Mouse (Mus musculus) limb, embryonic 11.5 days (tissue): ENCODE results near the gene Lgals3bp. TPM values are rescaled to one million over a fixed set of nuclear protein-coding genes. Genes with fewer than 3 reads are reported as not detected.
"Not testable (repeated sequence)": the region's sequence is repeated elsewhere in the genome, so short reads cannot be mapped to it uniquely, and the experiment has no call there.

Experiments used
- ATAC-seq: fragments of 200-750 bp; cut with Nextera tagmentation; 2 replicates; pipeline ENCODE4 v1.8.0; 2017; ENCODE audit warnings: low read depth; ENCODE audit not compliant: insufficient number of reproducible peaks, low FRiP score, low TSS enrichment
- DNase-seq: peaks from one replicate; pipeline ENCODE4 v3.0.0-alpha.2; 2015; ENCODE audit warnings: low spot score
- H3K27ac ChIP-seq: fragments of 300-500 bp; sonication (generic); replicated peaks from 2 replicates; pipeline ENCODE4 v1.5.1; 2014; ENCODE audit warnings: low read depth, mild to moderate bottlenecking, low read length
- H3K27me3 ChIP-seq: fragments of 300-500 bp; sonication (generic); 2 replicates; pipeline ENCODE4 v1.6.1; 2014; ENCODE audit warnings: mild to moderate bottlenecking, low read length, mixed read lengths; ENCODE audit not compliant: control insufficient read depth, insufficient read depth
- H3K36me3 ChIP-seq: fragments of 300-500 bp; sonication (generic); 2 replicates; pipeline ENCODE4 v1.6.1; 2014; ENCODE audit warnings: mild to moderate bottlenecking, low read length, moderate library complexity, mixed read lengths; ENCODE audit not compliant: control insufficient read depth, insufficient read depth
- H3K4me1 ChIP-seq: fragments of 300-500 bp; sonication (generic); 2 replicates; pipeline ENCODE4 v1.6.1; 2014; ENCODE audit warnings: low read length, mixed read lengths; ENCODE audit not compliant: control insufficient read depth, insufficient read depth
- H3K4me2 ChIP-seq: fragments of 300-500 bp; sonication (generic); 2 replicates; pipeline ENCODE4 v1.6.1; 2014; ENCODE audit warnings: low read depth, mild to moderate bottlenecking, moderate library complexity; ENCODE audit not compliant: severe bottlenecking
- H3K4me3 ChIP-seq: fragments of 300-500 bp; sonication (generic); 2 replicates; pipeline ENCODE4 v1.5.1; 2014; ENCODE audit warnings: low read depth, low read length
- H3K9ac ChIP-seq: fragments of 300-500 bp; sonication (generic); 2 replicates; pipeline ENCODE4 v1.6.1; 2014; ENCODE audit warnings: mild to moderate bottlenecking, low read length
- H3K9me3 ChIP-seq: fragments of 300-500 bp; sonication (generic); 2 replicates; pipeline ENCODE4 v1.6.1; 2016; ENCODE audit warnings: low read length; ENCODE audit not compliant: control insufficient read depth
- WGBS: fragments of 180-500 bp; shearing (Covaris S2); extraction: QIAGEN DNeasy Blood & Tissue Kit; methylation state at CpG from one replicate; pipeline ENCODE4 v1.1.7; 2014; 5-methylcytosine and 5-hydroxymethylcytosine counted together
- polyA plus RNA-seq: library from polyadenylated mRNA; unstranded; fragments of >200 nt; fragmentation: Nextera tagmentation; extraction: Ambion mirVana; gene quantifications from 2 replicates; pipeline ENCODE4 v1.2.1, GENCODE M21; 2014

Gene Lgals3bp
- polyA plus RNA-seq, 1 experiment from 2014 or later = 4.1 TPM

DNA sequence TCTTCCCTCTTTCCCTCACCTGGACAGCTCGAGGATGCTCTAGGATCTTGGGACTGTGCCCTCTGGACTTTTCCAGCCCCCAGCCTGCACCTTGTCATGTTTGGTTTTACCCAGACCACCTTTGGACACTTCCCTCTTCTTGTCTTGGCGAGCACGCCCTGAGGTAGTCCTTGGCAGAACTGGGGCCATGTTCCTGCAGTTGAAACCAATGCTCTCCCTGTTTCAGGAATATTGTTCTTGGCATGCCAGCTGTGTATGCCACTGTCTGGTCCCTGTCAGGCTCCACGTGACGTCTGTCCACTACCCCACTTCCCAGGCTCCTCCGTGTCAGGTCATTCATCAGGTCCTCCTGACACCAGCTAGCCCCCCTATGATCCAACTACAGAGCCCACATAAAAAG, 23.2 kb downstream of the Lgals3bp start:
- 80% methylated on average over 6 of the region's 6 CpGs for WGBS
- Histone ChIP-seq H3K4me3 (no peak overlapping the region), H3K27me3 (no peaks in the 10 kb centered on the region), H3K36me3 (no peaks in the 10 kb centered on the region), H3K9me3 (no peaks in the 10 kb centered on the region), H3K4me2 (no peak overlapping the region), H3K4me1 (peaks cover 3% of the 10 kb centered on the region; the same call in 1 of the 2 replicates), H3K27ac (no peak overlapping the region), H3K9ac (no peak overlapping the region)
- no peak for DNase-seq
- no peak for ATAC-seq

- not testable (repeated sequence) for H3K9me3 ChIP-seq, H3K27me3 ChIP-seq, H3K4me2 ChIP-seq, H3K27ac ChIP-seq, ATAC-seq, DNase-seq, H3K9ac ChIP-seq, H3K36me3 ChIP-seq, H3K4me3 ChIP-seq, H3K4me1 ChIP-seq
Measured at GRCm38 (mm10) chr11:118376323-118376722, 25.6 kb downstream of the Lgals3bp start.

GRCm38 (mm10) chr11:118375881-118376280, 26.0 kb downstream of the Lgals3bp start:
- 83% methylated on average over 5 of the region's 5 CpGs for WGBS

DNA sequence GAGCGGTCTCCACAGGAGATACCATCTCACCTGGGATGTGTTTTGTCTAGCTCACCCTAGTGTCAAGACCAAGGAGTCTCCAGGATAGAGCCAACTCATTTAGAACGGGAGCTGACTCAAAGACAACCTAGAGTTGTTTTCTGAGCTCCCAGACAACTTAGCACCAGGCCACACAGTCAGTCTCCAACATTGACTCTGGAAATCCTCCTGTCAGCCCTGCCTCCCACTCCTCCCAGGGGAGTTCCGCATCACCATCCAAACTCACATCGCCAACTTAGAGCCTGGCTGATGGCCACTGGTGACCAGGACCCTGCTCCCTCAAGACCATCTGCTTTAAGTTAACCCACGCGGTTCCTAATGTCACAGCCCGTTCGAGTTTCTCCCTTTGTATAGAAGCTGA, 26.4 kb downstream of the Lgals3bp start:
- H3K27ac ChIP-seq = no peak overlapping the region
- 75% methylated on average over 8 of the region's 8 CpGs for WGBS
- no peaks in the 10 kb centered on the region for H3K27me3 ChIP-seq
- no peak overlapping the region for H3K4me2 ChIP-seq
- H3K9ac ChIP-seq = no peak overlapping the region
- no peak overlapping the region for H3K4me3 ChIP-seq
- no peaks in the 10 kb centered on the region for H3K36me3 ChIP-seq
- ATAC-seq (no peak), DNase-seq (no peak)
- H3K9me3 ChIP-seq = no peaks in the 10 kb centered on the region
- H3K4me1 ChIP-seq = peaks cover 3% of the 10 kb centered on the region; the same call in 1 of the 2 replicates

More at GRCm38 (mm10) chr11:118375881-118376280, 26.0 kb downstream of the Lgals3bp start:
- Histone ChIP-seq H3K4me3 (no peak overlapping the region), H3K36me3 (no peaks in the 10 kb centered on the region), H3K27me3 (no peaks in the 10 kb centered on the region), H3K9ac (no peak overlapping the region), H3K4me1 (peaks cover 3% of the 10 kb centered on the region; the same call in 1 of the 2 replicates), H3K27ac (no peak overlapping the region), H3K9me3 (no peaks in the 10 kb centered on the region), H3K4me2 (no peak overlapping the region)
- ATAC-seq (no peak), DNase-seq (no peak)

DNA sequence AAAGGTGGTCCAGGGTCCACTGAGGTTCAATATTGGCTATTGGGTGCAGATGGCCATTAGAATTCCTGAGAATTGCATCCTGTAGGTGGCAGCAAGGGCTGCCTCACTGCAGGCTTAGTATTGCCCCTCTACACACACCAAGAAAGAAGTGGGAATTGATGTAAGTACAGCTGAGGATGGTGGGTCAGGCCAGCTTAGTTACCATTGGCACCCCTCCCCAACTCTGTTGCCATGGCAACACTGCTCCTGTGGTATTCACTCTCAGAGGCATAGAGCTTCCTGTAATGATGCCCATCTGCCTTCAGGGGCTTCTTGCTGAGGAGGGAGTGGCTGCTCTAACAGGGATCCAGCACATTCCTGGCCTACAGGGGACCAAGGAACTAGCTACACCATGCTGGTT, 26.9 kb downstream of the Lgals3bp start:
- Histone ChIP-seq H3K4me1 (peaks cover 3% of the 10 kb centered on the region; the same call in 1 of the 2 replicates), H3K27ac (no peak overlapping the region), H3K4me3 (no peak overlapping the region), H3K36me3 (no peaks in the 10 kb centered on the region), H3K9ac (no peak overlapping the region), H3K9me3 (no peaks in the 10 kb centered on the region), H3K4me2 (no peak overlapping the region), H3K27me3 (no peaks in the 10 kb centered on the region)
- ATAC-seq (no peak), DNase-seq (no peak)

GRCm38 (mm10) chr11:118374506-118374905, 27.4 kb downstream of the Lgals3bp start:
- no peak overlapping the region for H3K9ac ChIP-seq
- H3K4me1 ChIP-seq = peaks cover 3% of the 10 kb centered on the region; the same call in 1 of the 2 replicates
- H3K36me3 ChIP-seq = no peaks in the 10 kb centered on the region
- no peak overlapping the region for H3K27ac ChIP-seq
- DNase-seq (no peak), ATAC-seq (no peak)
- H3K4me3 ChIP-seq = no peak overlapping the region
- no peaks in the 10 kb centered on the region for H3K27me3 ChIP-seq
- no peak overlapping the region for H3K4me2 ChIP-seq
- H3K9me3 ChIP-seq = no peaks in the 10 kb centered on the region
- 70% methylated on average over 5 of the region's 5 CpGs for WGBS

GRCm38 (mm10) chr11:118372641-118373040, 29.3 kb downstream of the Lgals3bp start:
- Histone ChIP-seq H3K9me3 (no peaks in the 10 kb centered on the region), H3K4me1 (peaks cover 3% of the 10 kb centered on the region; the same call in 1 of the 2 replicates), H3K4me3 (no peak overlapping the region), H3K27me3 (no peaks in the 10 kb centered on the region), H3K36me3 (no peaks in the 10 kb centered on the region), H3K4me2 (no peak overlapping the region), H3K9ac (peak overlapping the region; percentile 44; the same call in 1 of the 2 replicates), H3K27ac (no peak overlapping the region)
- WGBS = 61% methylated on average over 7 of the region's 7 CpGs
- DNase-seq = no peak
- ATAC-seq = no peak

DNA sequence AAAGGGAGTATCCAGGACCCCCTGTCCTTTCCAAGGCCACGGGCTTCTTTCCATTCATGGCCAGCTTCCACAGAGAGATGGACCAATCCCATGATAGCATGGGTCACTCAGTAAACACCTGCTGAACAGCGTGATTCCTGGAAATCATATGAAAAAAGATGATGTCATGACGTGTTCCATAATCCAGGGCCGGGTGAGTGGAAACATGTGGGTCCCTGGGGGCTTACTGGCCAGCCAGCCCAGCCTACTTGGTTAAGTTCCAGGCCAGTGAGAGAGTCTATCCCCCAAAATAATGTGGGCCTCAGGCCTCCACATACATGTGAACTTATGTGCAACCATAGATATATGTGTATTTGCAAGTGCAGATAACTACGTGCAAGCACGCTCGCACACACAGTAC, 30.0 kb downstream of the Lgals3bp start:
- no peak for ATAC-seq
- no peaks in the 10 kb centered on the region for H3K36me3 ChIP-seq
- H3K27me3 ChIP-seq = no peaks in the 10 kb centered on the region
- H3K9me3 ChIP-seq = no peaks in the 10 kb centered on the region
- no peak for DNase-seq
- peaks cover 3% of the 10 kb centered on the region; the same call in 1 of the 2 replicates for H3K4me1 ChIP-seq
- no peak overlapping the region for H3K27ac ChIP-seq
- H3K4me2 ChIP-seq = no peak overlapping the region
- no peak overlapping the region for H3K4me3 ChIP-seq
- no peak overlapping the region for H3K9ac ChIP-seq
- 88% methylated on average over 7 of the region's 7 CpGs for WGBS

DNA sequence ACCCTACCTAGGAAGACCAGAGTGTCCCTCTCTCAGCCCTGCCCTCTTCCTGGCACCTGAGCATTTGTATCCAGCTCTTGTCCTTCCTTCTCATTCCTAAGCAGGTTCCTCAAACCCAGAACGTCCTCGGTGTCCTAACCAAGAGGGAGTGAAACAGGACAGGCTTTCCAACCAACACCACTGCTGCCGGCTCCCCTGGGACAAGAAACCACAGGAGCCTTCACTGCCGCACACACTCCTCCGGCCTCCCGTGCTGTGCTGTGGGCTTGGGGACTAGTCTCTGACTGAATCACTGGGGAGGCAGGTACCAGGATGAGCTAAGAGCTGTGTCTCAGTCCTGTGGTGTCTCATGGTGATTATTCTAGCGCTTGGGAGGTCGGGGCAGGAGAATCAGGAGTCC, 32.2 kb downstream of the Lgals3bp start:
- Histone ChIP-seq H3K4me3 (no peak overlapping the region), H3K9ac (no peak overlapping the region), H3K4me1 (peaks cover 12% of the 10 kb centered on the region), H3K9me3 (no peaks in the 10 kb centered on the region), H3K4me2 (no peak overlapping the region), H3K27ac (no peak overlapping the region), H3K36me3 (no peaks in the 10 kb centered on the region), H3K27me3 (no peaks in the 10 kb centered on the region)
- DNase-seq (no peak), ATAC-seq (no peak)
- 72% methylated on average over 8 of the region's 8 CpGs for WGBS
